Mouse (Mus musculus) heart, postnatal 4 days (tissue): ENCODE measurements around the gene Grap. TPM values are rescaled to one million over a fixed set of nuclear protein-coding genes. Genes with fewer than 3 reads are reported as not detected.

Experiments
- DNase-seq: peaks from one replicate; pipeline ENCODE4 v3.0.0; 2021
- total RNA-seq, 2 experiments: library from RNA; stranded (reverse); gene quantifications; 2 replicates each; pipeline ENCODE4 v1.2.3; 2021

The Grap gene
- total RNA-seq, 2 experiments from 2014 or later = 8.8 to 10.4 TPM

- peak; percentile 59 for DNase-seq
Observed at GRCm38 (mm10) chr11:61683907-61684731, 31.1 kb downstream of the Grap start, which contains the start of gene Fam83g. Gene Fam83g (plus strand): TSS chr11:61684091.

GRCm38 (mm10) chr11:61685119-61685725 lies 32.2 kb downstream of the Grap start:
- no peak for DNase-seq

GRCm38 (mm10) chr11:61686141-61686540 lies 33.1 kb downstream of the Grap start:
- no peak for DNase-seq

- no peak for DNase-seq
Observed at GRCm38 (mm10) chr11:61686906-61687453, 33.9 kb downstream of the Grap start.

- no peak for DNase-seq
Observed at GRCm38 (mm10) chr11:61687595-61687994, 34.5 kb downstream of the Grap start.

- no peak for DNase-seq
Observed at GRCm38 (mm10) chr11:61692996-61693395, 39.9 kb downstream of the Grap start.

- DNase-seq = no peak
Observed at GRCm38 (mm10) chr11:61698852-61699251, 45.8 kb downstream of the Grap start.

GRCm38 (mm10) chr11:61699460-61699859 lies 46.4 kb downstream of the Grap start:
- no peak for DNase-seq

GRCm38 (mm10) chr11:61699933-61700332 lies 46.9 kb downstream of the Grap start:
- peak; percentile 28 for DNase-seq

- no peak for DNase-seq
Observed at GRCm38 (mm10) chr11:61701696-61702095, 48.6 kb downstream of the Grap start.

GRCm38 (mm10) chr11:61702494-61702893 lies 49.4 kb downstream of the Grap start:
- DNase-seq = no peak

GRCm38 (mm10) chr11:61705581-61705980 lies 52.5 kb downstream of the Grap start:
- no peak for DNase-seq

- no peak for DNase-seq
Observed at GRCm38 (mm10) chr11:61706232-61706631, 53.2 kb downstream of the Grap start.

- DNase-seq = no peak
Observed at GRCm38 (mm10) chr11:61708928-61709327, 55.9 kb downstream of the Grap start.

GRCm38 (mm10) chr11:61713157-61713855 lies 60.2 kb downstream of the Grap start:
- no peak for DNase-seq

- peak; percentile 79 for DNase-seq
Observed at GRCm38 (mm10) chr11:61714346-61715117, 61.5 kb downstream of the Grap start.

GRCm38 (mm10) chr11:61715130-61715529 lies 62.1 kb downstream of the Grap start:
- no peak for DNase-seq

GRCm38 (mm10) chr11:61717990-61718389 lies 64.9 kb downstream of the Grap start:
- no peak for DNase-seq

GRCm38 (mm10) chr11:61719387-61719786 lies 66.3 kb downstream of the Grap start:
- DNase-seq = no peak

GRCm38 (mm10) chr11:61719826-61720225 lies 66.8 kb downstream of the Grap start:
- no peak for DNase-seq

GRCm38 (mm10) chr11:61720636-61721035 lies 67.6 kb downstream of the Grap start, which contains the start of gene Slc5a10:
Gene Slc5a10 (minus strand): TSS chr11:61720826.
- no peak for DNase-seq

GRCm38 (mm10) chr11:61722077-61722476 lies 69.0 kb downstream of the Grap start:
- no peak for DNase-seq
